Mouse (Mus musculus) adrenal gland, adult 8-10 months (tissue): ENCODE measurements around the gene Ppp2r3d. TPM values are rescaled to one million over a fixed set of nuclear protein-coding genes. Genes with fewer than 3 reads are reported as not detected.
A peak's percentile ranks its signal among the peaks of the same experiment; 100 is the strongest.
"Not testable (repeated sequence)": the region's sequence is repeated elsewhere in the genome, so short reads cannot be mapped to it uniquely, and the experiment has no call there.

Experiments used
- DNase-seq: peaks from one replicate; pipeline ENCODE4 v3.0.0; 2022
- total RNA-seq, 4 experiments: library from RNA; stranded (reverse); gene quantifications; 2 replicates each; pipeline ENCODE4 v1.2.4; 2022

Ppp2r3d gene
- total RNA-seq = 100 to 1,000 TPM in 3 of 4 experiments, 10 to 100 TPM in 1; 98.3 to 182 (median 140) TPM

DNA sequence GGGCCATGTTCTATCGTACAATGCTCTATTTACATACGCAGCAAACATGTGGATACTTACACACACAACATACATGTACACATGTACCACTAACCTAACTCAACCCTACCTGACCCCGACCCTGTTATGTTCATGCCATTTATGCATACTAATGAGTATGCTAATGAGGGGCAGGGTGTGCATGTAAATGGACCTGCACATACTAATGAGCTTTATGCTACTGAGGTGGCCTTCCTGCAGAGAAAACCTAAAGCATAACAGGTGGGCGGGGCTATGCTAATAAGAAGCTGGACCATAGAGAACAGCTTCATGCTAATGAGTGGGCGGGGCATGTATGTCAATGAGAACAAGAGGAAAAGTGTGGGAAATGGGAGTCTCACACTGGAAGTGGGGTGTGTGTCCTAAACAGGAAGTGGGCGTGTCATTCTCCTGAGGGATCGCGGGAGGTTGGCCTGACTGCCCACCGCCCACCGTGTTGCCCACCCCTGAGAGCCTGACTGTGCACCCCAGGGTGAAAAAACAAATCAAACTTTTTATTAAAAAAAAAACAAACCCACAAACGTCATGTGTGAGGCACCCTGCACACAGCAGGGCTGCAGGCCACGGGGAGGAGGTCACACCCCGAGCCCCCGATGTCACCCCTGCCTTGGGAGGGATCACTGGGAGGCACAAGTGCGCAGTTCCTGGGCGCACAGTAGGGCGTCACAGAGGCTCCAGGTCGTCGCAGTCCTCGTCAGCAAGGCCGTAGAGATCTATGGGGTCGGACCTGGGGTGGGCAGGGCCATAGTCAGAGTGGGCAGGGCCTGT lies at the start of gene Ppp2r3d:
Gene Ppp2r3d (minus strand): TSS at position 803 of the 807 bp plus-strand sequence.
- DNase-seq = peak; percentile 9

DNA sequence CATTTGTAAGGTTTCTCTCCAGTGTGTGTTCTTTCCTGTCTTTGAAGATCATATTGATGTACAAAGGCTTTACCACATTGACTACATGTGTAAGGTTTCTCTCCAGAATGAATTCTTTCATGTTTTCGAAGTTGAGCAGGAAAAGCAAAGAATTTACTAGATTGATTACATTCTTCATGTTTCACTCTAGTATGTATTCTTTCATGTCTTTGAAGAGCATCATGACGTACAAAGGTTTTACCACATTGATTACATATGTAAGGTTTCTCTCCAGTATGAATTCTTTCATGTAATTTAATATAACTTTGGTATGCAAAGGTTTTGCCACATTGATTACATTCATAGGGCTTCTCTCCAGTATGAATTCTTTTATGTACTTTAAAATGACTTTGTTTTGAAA lies 17.0 kb upstream of the Ppp2r3d start, which contains the start of gene Gm21836:
Gene Gm21836 (minus strand): TSS at position 101 of the 400 bp plus-strand sequence.
- DNase-seq = not testable (repeated sequence)

DNA sequence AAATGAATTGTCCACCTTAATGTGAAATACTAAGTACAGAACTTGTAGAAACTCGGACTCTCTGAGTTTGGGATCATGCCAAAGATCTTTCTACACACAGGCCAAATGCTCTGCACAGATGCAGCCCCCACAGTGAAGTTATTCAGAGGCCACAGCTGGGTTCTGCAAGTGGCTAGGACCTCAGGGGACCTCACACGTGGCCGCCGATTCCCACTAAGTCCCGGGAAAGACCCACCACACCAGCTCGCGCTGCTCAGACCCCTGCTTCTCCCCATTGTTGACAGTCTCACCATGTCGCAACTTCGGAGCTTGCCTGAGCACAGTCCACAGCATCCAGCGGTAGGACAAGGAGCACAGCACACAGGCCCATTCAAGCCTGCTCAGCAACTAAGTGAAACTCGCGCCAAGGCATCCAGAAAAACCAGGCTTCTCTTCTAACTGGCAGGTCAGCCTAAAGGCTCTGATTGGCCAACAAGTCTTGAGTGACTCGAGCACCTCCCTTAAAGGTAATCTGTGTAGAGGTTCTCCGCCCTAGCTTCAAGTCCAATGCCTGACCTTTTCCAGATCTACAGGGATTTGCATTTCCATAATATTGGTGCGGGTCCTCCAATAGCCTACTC lies 3.8 kb upstream of the Ppp2r3d start:
- not testable (repeated sequence) for DNase-seq

DNA sequence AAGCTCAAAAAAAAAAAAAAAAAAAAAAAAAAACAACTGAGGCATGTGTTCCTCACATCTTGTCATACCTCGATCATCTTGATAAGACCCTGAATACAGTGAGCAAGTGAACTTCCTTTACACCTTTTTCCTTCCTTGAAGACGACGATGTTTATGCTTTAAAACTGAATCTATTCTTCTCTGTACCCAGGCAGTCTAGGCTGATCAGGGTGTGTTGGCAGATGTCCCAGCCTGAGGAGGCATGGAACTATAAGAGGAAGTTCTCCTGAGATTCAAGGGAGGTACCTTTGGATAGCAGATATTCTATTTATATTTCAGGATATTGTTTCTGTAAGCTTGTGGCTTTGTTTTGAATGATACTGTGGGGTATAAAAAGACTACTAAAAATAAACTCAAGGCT lies 1.4 kb upstream of the Ppp2r3d start:
- DNase-seq = no peak

DNA sequence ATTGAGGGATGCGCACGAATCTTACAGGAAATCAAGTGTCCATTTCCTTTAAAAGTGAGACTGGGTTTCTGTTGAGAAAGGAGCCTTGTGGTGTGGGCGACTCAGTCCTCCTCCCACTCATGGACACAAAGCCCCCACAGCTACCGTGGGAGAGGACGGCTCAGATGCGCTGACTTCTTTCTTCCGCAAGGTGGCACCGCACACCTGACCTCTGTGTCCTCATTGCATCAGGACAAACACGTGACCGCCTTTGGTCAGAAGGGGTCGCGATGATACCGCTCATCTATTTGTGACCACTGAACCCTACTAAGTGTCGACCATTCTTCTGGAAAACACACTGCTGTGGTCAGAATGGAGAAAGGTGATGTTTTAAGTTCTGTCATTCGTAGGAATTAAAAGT lies 1.0 kb downstream of the Ppp2r3d start:
- DNase-seq = no peak

DNA sequence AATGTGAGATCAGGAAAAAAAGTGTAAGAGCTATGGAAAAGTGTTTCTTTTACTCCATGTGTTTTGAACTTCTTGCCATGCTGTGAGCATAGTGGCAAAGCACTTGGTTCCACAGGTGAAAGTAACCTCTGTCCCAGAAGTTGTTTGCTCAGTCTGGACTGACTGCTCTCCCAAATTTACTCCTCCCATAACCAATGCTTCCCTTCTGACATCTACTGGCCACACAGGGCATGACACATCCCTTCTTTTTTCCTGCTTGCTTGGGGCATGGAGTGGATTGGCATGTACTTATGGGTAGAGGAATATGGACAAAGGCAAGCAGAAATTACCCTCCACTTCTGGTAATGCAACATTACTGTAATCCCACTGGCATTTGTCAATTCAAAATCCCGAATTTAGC lies 20.1 kb downstream of the Ppp2r3d start:
- DNase-seq = no peak

DNA sequence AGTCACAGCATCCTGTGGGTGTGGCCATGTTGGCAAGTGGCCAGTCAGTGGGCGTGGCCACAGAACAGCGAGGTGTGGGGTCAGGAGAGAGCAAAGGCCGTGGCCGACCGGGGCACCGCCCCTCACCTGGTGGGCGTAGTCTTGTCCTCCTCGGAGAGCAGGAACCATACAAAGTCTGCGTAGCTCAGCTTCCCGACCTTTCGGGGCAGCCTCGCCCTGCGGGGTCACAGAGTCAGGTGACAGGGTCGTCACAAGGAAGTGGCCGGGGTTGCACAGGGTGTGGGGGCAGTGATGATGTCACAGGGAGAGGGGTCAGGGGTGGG lies 34.2 kb downstream of the Ppp2r3d start:
- DNase-seq = peak; percentile 25

DNA sequence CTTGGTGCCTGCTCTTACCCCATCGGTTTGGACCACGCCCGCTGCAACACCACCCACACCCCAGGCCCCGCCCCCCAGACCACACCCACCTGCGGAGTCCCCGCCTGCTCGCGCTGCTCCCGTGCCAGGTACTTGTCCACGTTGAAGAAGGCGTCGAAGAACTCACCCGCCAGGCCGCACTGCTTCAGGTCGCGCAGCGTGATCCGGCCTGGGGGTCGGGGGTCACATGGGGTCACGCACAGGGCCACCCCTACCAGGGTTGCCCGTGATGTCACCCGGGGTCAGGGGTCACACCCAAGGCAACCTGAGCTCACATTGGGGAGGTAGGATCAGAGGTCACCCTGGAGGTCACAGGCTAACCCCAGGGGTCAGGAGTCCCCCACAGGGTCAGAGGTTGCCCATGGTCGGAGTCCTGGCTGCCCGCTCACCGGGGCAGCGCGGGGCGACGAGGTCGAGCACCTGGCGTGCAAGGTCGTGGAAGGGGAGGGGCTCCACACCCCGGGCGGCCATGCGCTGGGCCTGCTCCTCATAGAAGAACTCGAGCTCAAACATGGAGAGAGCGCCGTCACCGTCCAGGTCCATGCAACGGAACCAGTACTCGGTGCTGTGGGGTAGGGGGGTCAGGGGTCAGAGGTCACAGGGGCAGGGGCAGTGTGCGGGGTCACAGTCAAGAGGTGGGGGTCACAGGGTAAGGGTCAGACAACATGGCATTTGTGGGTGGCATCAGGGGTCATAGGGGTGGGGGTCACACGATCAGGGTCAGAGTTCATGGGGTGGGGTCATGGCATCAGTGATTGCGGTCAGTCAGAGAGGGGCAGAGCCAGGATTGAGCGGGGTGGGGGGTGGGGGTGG lies 34.8 kb downstream of the Ppp2r3d start:
- DNase-seq = peak; percentile 22

DNA sequence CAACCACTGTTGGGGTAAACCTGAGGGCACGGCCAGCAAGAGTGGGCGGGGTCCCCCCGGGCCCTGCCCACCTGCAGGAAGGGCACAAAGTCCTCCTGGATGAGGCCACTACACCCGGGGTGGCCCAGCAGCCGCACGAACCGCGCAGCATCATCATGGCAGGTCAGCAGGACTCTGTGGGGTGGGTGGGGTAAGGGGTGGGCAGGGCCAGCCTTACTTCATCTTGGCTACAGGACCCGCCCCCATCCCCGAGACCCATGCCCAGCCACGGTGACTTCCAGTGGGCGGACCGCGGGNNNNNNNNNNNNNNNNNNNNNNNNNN lies 36.0 kb downstream of the Ppp2r3d start:
- no peak for DNase-seq

DNA sequence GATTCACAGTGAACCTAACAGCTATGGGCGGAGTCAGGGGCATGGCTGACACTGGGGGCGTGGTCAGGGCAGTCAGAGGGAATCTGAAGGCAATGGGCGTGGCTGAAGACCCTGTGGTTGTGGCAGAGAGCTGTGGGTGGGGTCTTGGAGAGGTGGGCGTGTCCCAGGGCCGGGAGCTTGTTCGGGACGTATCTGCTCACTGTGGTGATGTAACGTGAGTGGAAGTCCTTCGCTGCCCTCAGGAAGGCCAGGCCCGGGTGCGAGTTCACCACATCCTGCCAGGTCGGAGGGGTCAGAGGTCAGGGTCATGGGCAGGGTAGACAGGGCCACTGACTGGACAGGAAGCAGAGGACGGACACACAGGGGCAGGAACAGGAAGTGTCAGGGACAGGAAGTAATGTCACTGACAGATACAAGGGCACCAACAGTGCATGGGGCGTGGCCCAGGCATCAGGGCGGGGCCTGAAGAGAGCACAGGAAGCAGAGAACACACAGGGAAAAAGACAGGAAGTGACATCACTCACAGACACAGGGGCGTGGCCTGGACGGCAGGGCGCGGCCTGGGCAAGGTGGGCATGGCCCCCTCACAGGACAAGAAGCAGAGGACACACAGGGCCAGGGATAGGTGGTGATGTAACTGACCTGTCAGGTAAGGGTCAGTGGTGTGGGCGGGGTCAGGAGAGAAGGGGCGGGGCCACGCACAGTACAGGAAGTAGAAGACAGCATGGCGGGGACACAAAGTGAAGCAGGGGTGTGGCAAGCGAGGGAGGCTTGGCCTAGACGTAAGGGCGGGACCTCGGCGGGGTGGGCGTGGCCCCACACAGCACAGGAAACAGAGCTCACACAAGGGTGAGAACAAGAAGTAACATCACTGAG lies 36.6 kb downstream of the Ppp2r3d start:
- DNase-seq = peak; percentile 60

DNA sequence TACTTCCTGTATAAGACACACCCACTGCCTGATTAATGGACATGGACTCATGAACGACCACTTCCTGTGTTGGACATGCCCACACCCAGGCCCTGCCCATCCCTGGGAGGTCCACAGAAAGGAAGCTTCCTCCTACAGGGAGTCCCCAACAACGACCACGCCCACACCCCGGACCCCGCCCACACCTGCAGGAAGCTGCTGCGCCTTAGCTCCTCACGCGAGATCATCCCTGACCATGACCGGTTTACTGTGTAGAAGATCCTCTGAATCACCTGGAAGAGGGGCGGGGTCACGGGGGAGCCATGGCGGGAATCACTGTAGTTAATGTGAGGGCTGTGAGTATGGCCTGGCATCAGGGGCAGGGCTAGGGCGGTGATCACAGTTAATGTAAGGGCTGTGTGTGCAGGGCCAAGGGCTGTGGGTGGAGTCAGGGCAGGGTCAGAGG lies 37.3 kb downstream of the Ppp2r3d start:
- DNase-seq = no peak

DNA sequence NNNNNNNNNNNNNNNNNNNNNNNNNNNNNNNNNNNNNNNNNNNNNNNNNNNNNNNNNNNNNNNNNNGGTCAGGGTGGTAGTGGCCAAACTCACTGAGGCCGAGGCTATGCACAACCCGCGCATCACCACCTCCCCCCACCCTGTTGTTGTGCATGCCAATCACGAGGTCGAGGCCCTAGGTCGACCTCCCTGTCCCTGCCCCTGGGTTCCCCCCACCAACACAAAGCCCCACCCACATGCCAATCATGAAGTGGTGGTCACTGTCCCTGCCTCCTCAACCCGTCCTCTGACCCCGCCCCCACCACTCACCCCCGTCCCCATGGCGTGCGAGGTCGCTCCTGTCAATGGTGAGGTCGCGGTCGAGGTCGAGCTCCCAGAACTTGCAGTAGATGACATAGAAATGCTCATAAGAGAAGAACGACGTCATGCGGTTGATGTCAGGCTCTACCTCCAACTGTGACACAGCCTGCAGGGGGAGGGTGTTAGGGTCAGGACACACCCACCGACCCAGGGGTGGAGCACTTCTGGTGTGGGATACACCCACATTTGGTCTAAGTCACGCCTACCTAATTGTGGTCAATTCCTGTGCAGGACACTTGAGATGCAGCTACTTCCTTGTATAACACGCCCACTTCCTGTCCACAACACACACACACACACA lies 37.9 kb downstream of the Ppp2r3d start:
- peak; percentile 15 for DNase-seq

DNA sequence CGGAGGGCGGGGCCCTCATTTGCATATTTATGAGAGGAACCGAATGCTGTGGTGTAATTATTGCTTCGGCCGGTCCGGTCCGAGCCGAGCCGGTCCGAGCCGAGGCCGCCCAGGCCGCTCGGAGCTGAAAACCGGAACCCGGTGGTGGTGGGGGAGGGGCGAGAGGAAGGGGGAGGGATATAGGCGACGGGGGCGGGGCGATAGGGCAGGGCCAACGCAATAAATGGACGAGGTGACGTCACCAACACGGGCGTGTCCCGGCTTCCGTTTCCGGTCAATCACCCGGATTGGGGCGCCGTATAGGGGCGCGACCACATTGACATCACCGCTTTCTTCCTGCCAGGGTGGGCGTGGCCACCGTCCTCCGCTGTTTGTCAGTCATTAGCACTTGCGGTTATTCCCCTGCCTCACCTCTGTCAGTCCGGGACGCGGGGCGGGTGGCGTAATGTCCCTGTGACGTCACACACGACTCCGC lies 51.2 kb downstream of the Ppp2r3d start:
- DNase-seq = peak; percentile 93

DNA sequence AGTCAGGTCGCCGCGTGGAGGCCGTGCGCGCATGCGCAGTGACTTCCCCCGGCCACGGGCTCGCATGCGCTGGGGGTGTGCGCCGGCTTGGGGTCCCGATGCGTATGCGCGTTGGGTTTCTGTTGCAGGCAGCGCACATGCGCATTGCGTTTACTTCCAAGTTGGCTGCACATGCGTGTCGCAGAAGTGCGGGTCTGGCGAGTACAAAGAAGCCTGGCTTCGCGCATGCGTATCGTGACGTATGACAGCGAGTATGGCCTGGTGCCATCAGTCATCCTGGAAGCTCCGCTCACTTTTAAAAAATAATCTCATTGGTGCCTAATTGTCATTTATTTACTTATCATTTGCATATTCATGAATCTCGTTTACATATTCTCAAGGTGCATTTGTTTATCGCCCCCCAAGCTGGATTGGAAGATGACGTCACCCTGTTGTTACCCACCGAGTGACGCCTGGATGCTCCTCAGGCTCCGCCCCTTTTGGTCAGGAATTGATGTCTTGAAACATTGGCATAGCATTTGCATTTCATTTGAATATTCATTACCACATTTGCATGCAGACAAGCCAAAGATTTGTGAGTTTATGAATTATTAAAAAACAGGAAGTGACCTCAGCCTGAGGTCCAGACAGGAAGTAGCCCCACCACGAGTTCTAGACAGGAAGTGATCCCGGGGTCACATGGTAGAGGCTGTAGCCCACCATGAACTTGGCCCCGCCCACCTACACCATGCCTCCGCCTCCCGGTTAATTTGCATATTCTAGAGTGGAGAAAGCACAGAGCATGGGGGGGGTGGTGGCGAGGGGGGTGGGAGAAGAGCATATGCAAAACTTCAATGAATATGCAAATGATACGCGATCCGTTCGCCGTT lies 51.9 kb downstream of the Ppp2r3d start:
- peak; percentile 99 for DNase-seq

DNA sequence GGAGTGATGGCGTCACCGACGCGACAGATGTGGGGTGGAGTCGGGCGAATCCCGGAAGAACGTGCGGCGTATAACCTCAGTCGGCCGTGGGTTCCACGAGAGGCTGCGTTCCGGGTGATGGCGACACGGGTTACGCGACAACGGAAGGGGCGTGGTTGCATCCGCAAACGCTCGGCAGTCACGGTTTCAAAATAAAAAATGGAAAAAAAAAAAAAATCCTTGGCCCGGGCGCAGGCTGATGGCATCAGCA lies 52.5 kb downstream of the Ppp2r3d start:
- DNase-seq = no peak

DNA sequence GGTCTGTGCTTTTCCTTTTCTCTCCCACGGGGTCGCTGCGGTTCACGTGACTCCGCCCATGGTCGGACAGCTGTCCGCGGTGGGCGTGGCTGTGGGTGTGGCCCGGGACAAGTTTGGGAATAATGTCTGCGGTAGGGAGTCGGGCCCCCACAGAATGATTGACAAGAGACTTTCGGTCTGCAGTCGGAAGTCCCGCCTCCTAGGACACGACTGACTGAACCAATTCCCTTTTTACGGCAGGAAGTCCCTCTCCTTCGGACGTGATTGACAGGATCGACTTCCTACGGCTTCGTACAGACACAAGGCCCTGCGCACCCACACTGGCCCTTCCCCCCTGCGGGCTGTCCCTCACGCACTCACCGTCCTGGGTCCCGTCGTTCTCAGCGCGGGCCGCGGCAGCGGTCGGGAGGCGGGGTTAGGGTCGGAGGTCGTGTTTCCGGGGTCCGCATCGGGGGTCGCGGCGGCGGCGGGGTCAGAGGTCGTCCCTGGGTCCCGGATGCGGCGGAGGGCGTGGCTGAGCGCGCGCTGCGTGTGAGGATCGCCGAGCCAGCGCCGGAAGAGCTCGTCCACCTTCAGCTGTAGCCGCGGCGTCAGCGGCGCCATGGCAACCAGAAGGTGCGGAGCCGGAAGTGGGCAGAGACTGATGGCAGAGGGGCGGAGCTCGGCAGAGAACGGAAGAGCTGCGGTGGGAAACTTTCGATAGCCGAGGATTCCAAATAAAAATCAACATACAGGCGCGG lies 53.0 kb downstream of the Ppp2r3d start:
- DNase-seq = peak; percentile 98

DNA sequence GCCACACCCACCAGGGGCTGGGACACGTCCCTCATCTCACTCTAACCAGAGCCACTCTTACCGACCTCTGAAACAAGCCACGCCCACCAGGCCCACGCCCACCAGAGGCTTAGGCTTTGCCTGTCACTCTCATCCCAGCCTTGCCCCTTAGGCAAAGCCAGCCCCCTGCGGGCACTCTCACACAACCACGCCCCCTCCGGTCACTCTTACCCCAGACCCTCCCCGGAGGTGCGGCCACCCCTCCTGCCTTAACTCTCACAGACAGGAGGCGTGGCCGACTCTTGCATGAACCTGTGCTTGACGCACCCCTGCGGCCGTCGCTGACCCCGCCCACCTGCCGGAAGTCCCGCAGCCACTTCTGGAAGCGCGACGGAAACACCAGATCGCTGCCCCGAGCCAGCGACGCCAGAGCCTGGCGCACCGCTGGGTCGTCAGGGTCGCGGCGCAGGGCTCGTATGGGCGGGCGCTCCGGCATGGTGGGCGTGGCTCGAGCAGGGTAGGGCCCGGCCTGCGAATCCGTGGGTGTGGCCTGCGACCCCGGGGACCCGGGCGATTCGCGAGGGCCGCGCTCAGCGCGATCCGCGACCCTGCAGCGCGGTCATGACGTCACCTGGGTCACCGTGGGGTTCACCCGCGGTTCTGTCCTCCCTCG lies 53.7 kb downstream of the Ppp2r3d start:
- peak; percentile 96 for DNase-seq

DNA sequence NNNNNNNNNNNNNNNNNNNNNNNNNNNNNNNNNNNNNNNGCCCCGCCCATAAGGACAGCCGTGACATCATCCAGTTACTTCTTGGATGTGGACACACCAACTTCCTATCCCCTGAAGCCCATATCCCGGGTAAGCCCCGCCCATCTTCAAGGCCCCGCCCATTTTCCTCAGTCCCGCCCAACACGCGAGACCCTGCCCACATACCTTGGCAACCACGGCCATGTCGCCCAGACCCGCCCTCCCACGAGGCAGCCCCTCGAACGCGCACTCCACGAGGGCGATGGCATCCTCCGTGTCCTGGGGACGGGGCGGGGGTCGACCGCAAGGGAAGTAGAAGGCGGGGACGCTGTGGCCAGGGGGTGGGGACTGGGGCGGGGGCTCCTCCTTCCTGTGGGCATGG lies 54.3 kb downstream of the Ppp2r3d start:
- peak; percentile 75 for DNase-seq

DNA sequence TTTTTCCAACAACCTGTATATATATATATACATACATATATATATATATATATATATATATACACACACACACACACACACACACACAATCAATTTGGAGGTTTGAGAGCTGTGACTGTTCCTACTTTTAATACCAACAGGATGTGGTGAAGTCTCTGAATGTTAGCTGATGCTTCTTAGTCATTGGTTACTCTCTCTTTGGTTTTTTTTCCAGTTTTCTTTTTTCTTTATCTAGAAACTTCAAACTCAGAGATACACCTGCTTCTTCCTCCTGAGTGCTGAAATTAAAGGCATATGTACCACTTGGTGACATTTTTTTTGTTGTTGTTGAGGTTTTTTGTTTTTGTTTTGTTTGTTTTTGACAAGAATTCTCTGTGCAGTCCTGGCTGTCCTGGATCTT lies 63.8 kb downstream of the Ppp2r3d start:
- no peak for DNase-seq

DNA sequence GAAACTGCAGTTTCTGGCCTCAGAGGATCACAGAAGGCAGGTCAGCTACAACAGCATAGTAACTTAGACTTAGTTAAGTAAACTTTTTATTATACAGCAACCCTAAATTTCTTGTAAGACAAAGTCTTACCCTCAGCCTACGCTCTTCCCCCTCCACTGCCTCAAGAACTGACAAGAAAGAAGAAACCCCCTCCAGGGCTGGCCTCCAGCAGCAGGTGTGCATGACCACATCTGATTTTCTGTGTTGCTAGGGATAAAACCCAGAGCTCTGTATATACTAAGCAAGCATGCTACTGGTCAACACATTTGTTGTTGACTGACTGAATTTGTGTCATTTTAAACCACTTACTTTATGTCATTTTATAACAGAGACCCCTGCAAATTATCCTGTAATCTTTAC lies 65.1 kb downstream of the Ppp2r3d start:
- no peak for DNase-seq
